Mouse (Mus musculus) ES-E14 (cell line): ENCODE data around the gene AI467606. TPM values are rescaled to one million over a fixed set of nuclear protein-coding genes. Genes with fewer than 3 reads are reported as not detected.

Experiments
- DNase-seq: peaks from one replicate; pipeline ENCODE4 v3.0.0-alpha.2; 2013; ENCODE audit warnings: low read depth, low spot score
- H3K27ac ChIP-seq: 2 replicates; pipeline ENCODE4 v1.5.1; 2012; ENCODE audit warnings: low read depth, mild to moderate bottlenecking, low read length, moderate library complexity, mixed read lengths; ENCODE audit not compliant: poor library complexity, insufficient read depth, severe bottlenecking
- H3K36me3 ChIP-seq: 2 replicates; pipeline ENCODE4 v1.6.1; 2012; ENCODE audit warnings: mild to moderate bottlenecking, low read length, moderate library complexity, mixed read lengths; ENCODE audit not compliant: control insufficient read depth, poor library complexity, insufficient read depth, severe bottlenecking
- H3K4me1 ChIP-seq, 2 experiments: fragments of 150-350 bp in 1 of 2; sonication (generic) in 1 of 2; 2 replicates each; pipeline ENCODE4 v1.6.1; 2012; ENCODE audit warnings: low read length in 2 of 2, mild to moderate bottlenecking in 1 of 2, mixed read lengths in 1 of 2; ENCODE audit not compliant: control insufficient read depth in 2 of 2, insufficient read depth in 2 of 2, poor library complexity in 1 of 2
- H3K4me3 ChIP-seq, 2 experiments: fragments of 150-350 bp in 1 of 2; sonication (generic) in 1 of 2; 2 replicates each; pipeline ENCODE4 v1.5.1; 2012; ENCODE audit warnings: low read length in 2 of 2, low read depth in 1 of 2, mild to moderate bottlenecking in 1 of 2, mixed read lengths in 1 of 2; ENCODE audit not compliant: insufficient read depth in 1 of 2, poor library complexity in 1 of 2, severe bottlenecking in 1 of 2
- H3K9ac ChIP-seq: 2 replicates; pipeline ENCODE4 v1.6.1; 2012; ENCODE audit warnings: low read depth, mild to moderate bottlenecking, low read length, mixed read lengths; ENCODE audit not compliant: poor library complexity, insufficient read depth, severe bottlenecking
- H3K9me3 ChIP-seq: fragments of 150-350 bp; sonication (generic); 2 replicates; pipeline ENCODE4 v1.6.1; 2012; ENCODE audit warnings: low read depth, mild to moderate bottlenecking, low read length; ENCODE audit not compliant: control insufficient read depth, insufficient read depth
- CHD2 ChIP-seq: IDR thresholded peaks from 2 replicates; pipeline ENCODE4 v1.6.1; 2014; ENCODE audit warnings: mild to moderate bottlenecking, low read depth, low read length, inconsistent platforms
- HCFC1 ChIP-seq: IDR thresholded peaks from 2 replicates; pipeline ENCODE4 v1.6.1; 2012; ENCODE audit warnings: low read length, inconsistent platforms, borderline replicate concordance; ENCODE audit not compliant: insufficient read depth
- MAFK ChIP-seq: IDR thresholded peaks from 2 replicates; pipeline ENCODE4 v1.6.1; 2014; ENCODE audit warnings: mild to moderate bottlenecking, low read depth, low read length, inconsistent platforms; ENCODE audit not compliant: insufficient read depth
- ZC3H11A ChIP-seq: IDR thresholded peaks from 2 replicates; pipeline ENCODE4 v1.6.1; 2012; ENCODE audit warnings: low read depth, mild to moderate bottlenecking, inconsistent platforms, low read length, borderline replicate concordance
- ZNF384 ChIP-seq: IDR thresholded peaks from 2 replicates; pipeline ENCODE4 v1.6.1; 2012; ENCODE audit warnings: low read depth, low read length, inconsistent platforms
- in situ Hi-C, 2 experiments: fragments of 600-800 bp; cut with MboI; formaldehyde crosslinking; loops; one replicate each; pipeline ENCODE4 v1.15.1; 2025; ENCODE audit warnings: low sequenced_read_pairs in 2 of 2, inconsistent platforms in 1 of 2; ENCODE audit not compliant: unreplicated experiment in 2 of 2
- total RNA-seq: library from RNA; depleted of rRNA; stranded (reverse); fragments of 300-350 nt; gene quantifications from 2 replicates; pipeline ENCODE4 v1.2.3, GENCODE M21; 2012

Gene AI467606
- total RNA-seq, 1 experiment = 13.5 TPM

DNA sequence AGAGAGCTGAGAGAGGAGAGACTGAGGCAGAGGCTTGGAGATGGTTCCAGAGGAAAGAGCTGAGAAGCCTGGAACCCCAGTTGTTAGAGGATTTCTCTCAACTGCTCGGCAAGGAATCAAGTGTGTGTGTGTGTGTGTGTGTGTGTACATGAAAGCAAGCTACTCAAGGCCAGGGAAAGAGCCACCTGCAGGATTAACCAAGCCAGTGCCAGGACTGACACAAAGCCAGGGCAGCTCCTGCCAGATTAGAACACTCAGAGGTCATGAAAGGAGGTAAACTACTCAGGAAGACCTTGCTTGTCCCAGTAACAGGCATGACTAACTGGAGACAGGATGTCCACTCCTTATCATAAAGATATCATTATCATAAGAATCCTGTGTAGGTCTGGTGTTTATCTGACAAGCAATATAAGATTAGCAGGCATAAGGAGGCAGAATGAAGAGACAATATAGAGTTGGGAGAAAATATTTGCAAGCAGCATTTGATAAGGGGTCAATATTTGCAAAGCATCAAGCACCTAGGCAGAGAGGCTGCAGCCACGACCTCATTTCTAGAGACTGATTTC is 10.4 kb downstream of the AI467606 start:
- H3K4me3 ChIP-seq = no peak overlapping the region
- peaks cover 3 to 12% of the 10 kb centered on the region in 2 experiments; a peak in 2 of 4 replicates for H3K4me1 ChIP-seq
- in situ Hi-C loops = loop anchor here in 1 of 2 experiments (10.0 kb wide), 1 partner anchor 267 kb away; the partner anchor contains the start of gene 4930451I11Rik
- H3K27ac ChIP-seq = no peak overlapping the region
- no peaks in the 10 kb centered on the region for H3K9me3 ChIP-seq
- no peak for TF ChIP-seq CHD2
- no peak for TF ChIP-seq MAFK
- no peak for TF ChIP-seq ZC3H11A
- no peak for TF ChIP-seq ZNF384
- TF ChIP-seq HCFC1 = no peak
- H3K9ac ChIP-seq = no peak overlapping the region
- DNase-seq = no peak
- no peaks in the 10 kb centered on the region for H3K36me3 ChIP-seq

DNA sequence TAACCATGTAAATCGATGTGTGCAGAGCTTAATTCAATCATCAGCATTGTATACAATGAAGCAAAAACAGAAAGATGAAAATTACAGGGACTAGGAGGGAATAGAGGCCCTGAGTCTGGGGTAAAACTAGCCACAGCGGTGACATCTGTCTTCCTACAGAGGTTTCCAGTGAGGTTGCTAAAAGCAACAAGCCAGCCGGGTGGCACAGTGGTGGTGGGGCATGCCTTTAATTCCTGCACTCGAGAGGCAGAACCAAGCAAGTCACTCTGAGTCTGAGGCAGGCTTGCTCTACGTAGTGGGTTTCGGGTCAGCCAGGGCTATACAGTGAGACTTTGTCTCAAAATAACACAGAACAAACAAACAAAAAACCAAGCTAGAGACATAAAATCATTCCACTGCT is 11.0 kb downstream of the AI467606 start:
- no peak overlapping the region for H3K27ac ChIP-seq
- TF ChIP-seq ZNF384 (no peak), MAFK (no peak), HCFC1 (no peak), ZC3H11A (no peak), CHD2 (no peak)
- H3K9me3 ChIP-seq = no peaks in the 10 kb centered on the region
- no peak overlapping the region for H3K9ac ChIP-seq
- no peaks in the 10 kb centered on the region for H3K36me3 ChIP-seq
- no peak overlapping the region for H3K4me3 ChIP-seq
- in situ Hi-C loops = loop anchor here in 1 of 2 experiments (10.0 kb wide), 1 partner anchor 267 kb away; the partner anchor contains the start of gene 4930451I11Rik
- no peak for DNase-seq
- peaks cover 3 to 12% of the 10 kb centered on the region in 2 experiments; a peak in 2 of 4 replicates for H3K4me1 ChIP-seq

- no peak for DNase-seq
- Histone ChIP-seq H3K4me1 (peaks cover 3 to 12% of the 10 kb centered on the region in 2 experiments; a peak in 2 of 4 replicates), H3K36me3 (no peaks in the 10 kb centered on the region), H3K27ac (no peak overlapping the region), H3K4me3 (no peak overlapping the region), H3K9ac (peak overlapping the region; percentile 23; the same call in 1 of the 2 replicates), H3K9me3 (no peaks in the 10 kb centered on the region)
- TF ChIP-seq ZC3H11A = no peak
- TF ChIP-seq CHD2 = no peak
- no peak for TF ChIP-seq ZNF384
- TF ChIP-seq MAFK = no peak
- TF ChIP-seq HCFC1 = no peak
- in situ Hi-C loops = loop anchor here in 1 of 2 experiments (10.0 kb wide), 1 partner anchor 269 kb away; the partner anchor contains the start of gene 4930451I11Rik
Observed at GRCm38 (mm10) chr7:127103960-127104359, 12.8 kb downstream of the AI467606 start.

- peak overlapping the region; percentile 44 to 57; a peak in 3 of 4 replicates for H3K4me3 ChIP-seq
- peak; percentile 91 for DNase-seq
- H3K4me1 ChIP-seq = peaks cover 3 to 12% of the 10 kb centered on the region in 2 experiments; a peak in 2 of 4 replicates
- H3K9me3 ChIP-seq = no peaks in the 10 kb centered on the region
- 0 out of 2 replicates have a peak, but pooled peaks have one; percentile 1 for TF ChIP-seq HCFC1
- TF ChIP-seq MAFK = no peak; the same call in 1 of the 2 replicates
- peak; percentile 91 for TF ChIP-seq ZC3H11A
- H3K27ac ChIP-seq = no peak overlapping the region
- H3K9ac ChIP-seq = peak overlapping the region; percentile 61; the same call in 1 of the 2 replicates
- in situ Hi-C loops = loop anchor here in 1 of 2 experiments (10.0 kb wide), 1 partner anchor 270 kb away; the partner anchor contains the start of gene 4930451I11Rik
- H3K36me3 ChIP-seq = no peaks in the 10 kb centered on the region
Observed at GRCm38 (mm10) chr7:127104560-127105332, 13.6 kb downstream of the AI467606 start.
